Mouse (Mus musculus) limb, embryonic 14.5 days (tissue): ENCODE measurements at regions not wholly inside any gene's neighbourhood (a gene's known extent, or its start where the extent isn't known, plus 50 kb on each side); places are given as distances from the start of the nearest gene placed in this dataset.

Experiments used
- ATAC-seq: fragments of 200-750 bp; cut with Nextera tagmentation; 2 replicates; pipeline ENCODE4 v1.8.0; 2017; ENCODE audit warnings: low read depth, moderate number of reproducible peaks, moderate TSS enrichment; ENCODE audit not compliant: low FRiP score
- DNase-seq: peaks from one replicate; pipeline ENCODE4 v3.0.0-alpha.2; 2015; ENCODE audit warnings: low spot score
- H3K27ac ChIP-seq: fragments of 300-500 bp; sonication (generic); replicated peaks from 2 replicates; pipeline ENCODE4 v1.5.1; 2014; ENCODE audit warnings: low read depth, mild to moderate bottlenecking, low read length, moderate library complexity, mixed read lengths
- H3K27me3 ChIP-seq: fragments of 300-500 bp; sonication (generic); 2 replicates; pipeline ENCODE4 v1.6.1; 2014; ENCODE audit warnings: low read length, mixed read lengths; ENCODE audit not compliant: control insufficient read depth, insufficient read depth
- H3K36me3 ChIP-seq: fragments of 300-500 bp; sonication (generic); 2 replicates; pipeline ENCODE4 v1.6.1; 2014; ENCODE audit warnings: mild to moderate bottlenecking, low read length, moderate library complexity, mixed read lengths; ENCODE audit not compliant: control insufficient read depth, insufficient read depth
- H3K4me1 ChIP-seq: fragments of 300-500 bp; sonication (generic); 2 replicates; pipeline ENCODE4 v1.6.1; 2014; ENCODE audit warnings: antibody characterized with exemption, low read length, mixed read lengths; ENCODE audit not compliant: control insufficient read depth, insufficient read depth
- H3K4me2 ChIP-seq: fragments of 300-500 bp; sonication (generic); replicated peaks from 2 replicates; pipeline ENCODE4 v1.6.1; 2014; ENCODE audit warnings: low read depth, mild to moderate bottlenecking, low read length, moderate library complexity; ENCODE audit not compliant: severe bottlenecking
- H3K4me3 ChIP-seq: fragments of 300-500 bp; sonication (generic); replicated peaks from 2 replicates; pipeline ENCODE4 v1.5.1; 2014; ENCODE audit warnings: low read length
- H3K9ac ChIP-seq: fragments of 300-500 bp; sonication (generic); 2 replicates; pipeline ENCODE4 v1.6.1; 2014; ENCODE audit warnings: mild to moderate bottlenecking, low read depth, low read length, moderate library complexity; ENCODE audit not compliant: severe bottlenecking
- H3K9me3 ChIP-seq: fragments of 300-500 bp; sonication (generic); 2 replicates; pipeline ENCODE4 v1.6.1; 2016; ENCODE audit warnings: low read length; ENCODE audit not compliant: control insufficient read depth
- POLR2A ChIP-seq: fragments of 200-500 bp; IDR thresholded peaks from 2 replicates; pipeline ENCODE4 v1.8.0; 2012; ENCODE audit warnings: inconsistent platforms, mild to moderate bottlenecking, moderate library complexity, borderline replicate concordance; ENCODE audit not compliant: insufficient read depth, insufficient read length; ENCODE audit errors: extremely low read depth
- WGBS: fragments of 180-500 bp; shearing (Covaris S2); extraction: QIAGEN DNeasy Blood & Tissue Kit; methylation state at CpG from one replicate; pipeline ENCODE4 v1.1.7; 2014; 5-methylcytosine and 5-hydroxymethylcytosine counted together

GRCm38 (mm10) chr1:144055476-144056213, 51.7 kb upstream of the Rgs2 start:
- H3K27ac ChIP-seq, result no peak overlapping the region
- ATAC-seq (no peak), DNase-seq (no peak)
- H3K4me2 ChIP-seq, result no peak overlapping the region
- WGBS, result 81% methylated on average over 13 of the region's 13 CpGs
- H3K4me3 ChIP-seq, result no peak overlapping the region
- no peaks in the 10 kb centered on the region for H3K4me1 ChIP-seq
- no peaks in the 10 kb centered on the region for H3K9me3 ChIP-seq
- TF ChIP-seq POLR2A, result no peak
- H3K27me3 ChIP-seq, result no peaks in the 10 kb centered on the region
- H3K9ac ChIP-seq, result no peak overlapping the region
- H3K36me3 ChIP-seq, result no peaks in the 10 kb centered on the region
